Mouse (Mus musculus): ENCODE results near the gene Gm21974.

GRCm38 (mm10) chr7:127927726-127928125 is 32.5 kb upstream of the Gm21974 start:
- no peak for TF ChIP-seq GATA1 (IDR thresholded peaks at IDR 0.05; ENCODE audit: low read length)
- TF ChIP-seq TAL1 (IDR thresholded peaks at IDR 0.05; ENCODE audit: low read length) = no peak

All from erythroblast, embryonic 14.5 days (primary cell).